Mouse (Mus musculus) kidney, adult 11 months (tissue): ENCODE results near the gene Ank3.

Source experiments
- DNase-seq: peaks from one replicate; pipeline ENCODE4 v3.0.0; 2022

Gene Ank3

DNA sequence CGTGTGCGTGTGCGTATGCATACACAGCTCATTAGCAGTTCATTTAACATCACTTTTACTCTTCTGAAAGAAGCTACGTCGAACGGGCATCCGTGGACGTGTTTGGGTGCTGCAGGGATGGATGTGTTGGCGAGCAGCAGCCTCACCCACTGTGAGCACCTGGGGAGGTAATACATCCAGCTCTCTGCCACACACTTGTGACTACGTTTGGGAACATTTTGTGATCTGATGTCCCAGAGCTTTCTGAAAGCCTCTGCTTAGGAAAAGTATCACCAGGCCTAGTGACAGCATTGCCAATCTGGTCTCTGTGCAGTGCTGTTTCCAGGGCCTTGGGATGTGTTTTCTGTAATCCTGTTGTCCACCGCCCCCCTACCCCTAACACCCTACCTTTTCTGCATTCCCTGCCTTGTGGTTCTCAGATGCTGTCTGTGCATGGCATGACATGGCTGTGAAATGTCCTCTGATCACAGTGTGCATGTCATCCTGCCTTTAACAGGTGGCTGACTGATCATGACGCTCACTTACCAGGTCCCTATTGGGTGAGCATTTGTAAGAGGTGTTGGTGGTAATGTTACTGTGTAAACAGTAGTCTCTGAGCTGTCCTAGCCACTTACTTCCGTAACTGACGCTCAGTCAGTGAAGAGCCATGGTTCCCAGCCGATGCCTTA lies 178.6 kb downstream of the Ank3 start:
- no peak for DNase-seq

- no peak for DNase-seq
These were observed 179.1 kb downstream of the Ank3 start for GRCm38 (mm10) chr10:69577729-69578061.

- DNase-seq, result no peak
These were observed 181.0 kb downstream of the Ank3 start for GRCm38 (mm10) chr10:69579585-69579984.

DNA sequence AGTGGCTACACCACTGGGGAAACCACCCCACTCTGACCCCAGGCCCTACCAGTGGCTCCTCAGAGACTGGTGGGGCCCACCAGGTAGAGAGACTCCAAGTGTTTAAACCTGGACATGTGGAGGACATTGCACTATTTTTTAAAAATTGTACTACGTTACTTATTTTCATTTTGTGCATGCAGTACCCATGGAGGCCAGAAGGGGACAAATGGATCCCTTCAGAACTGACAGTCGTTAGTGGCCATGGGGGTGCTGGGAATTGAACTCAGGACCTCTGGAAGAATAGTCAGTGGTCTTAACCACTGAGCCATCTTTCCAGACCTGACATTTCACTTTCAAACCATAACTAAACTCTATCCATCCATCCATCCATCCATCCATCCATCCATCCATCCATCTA lies 183.0 kb downstream of the Ank3 start:
- no peak for DNase-seq

DNA sequence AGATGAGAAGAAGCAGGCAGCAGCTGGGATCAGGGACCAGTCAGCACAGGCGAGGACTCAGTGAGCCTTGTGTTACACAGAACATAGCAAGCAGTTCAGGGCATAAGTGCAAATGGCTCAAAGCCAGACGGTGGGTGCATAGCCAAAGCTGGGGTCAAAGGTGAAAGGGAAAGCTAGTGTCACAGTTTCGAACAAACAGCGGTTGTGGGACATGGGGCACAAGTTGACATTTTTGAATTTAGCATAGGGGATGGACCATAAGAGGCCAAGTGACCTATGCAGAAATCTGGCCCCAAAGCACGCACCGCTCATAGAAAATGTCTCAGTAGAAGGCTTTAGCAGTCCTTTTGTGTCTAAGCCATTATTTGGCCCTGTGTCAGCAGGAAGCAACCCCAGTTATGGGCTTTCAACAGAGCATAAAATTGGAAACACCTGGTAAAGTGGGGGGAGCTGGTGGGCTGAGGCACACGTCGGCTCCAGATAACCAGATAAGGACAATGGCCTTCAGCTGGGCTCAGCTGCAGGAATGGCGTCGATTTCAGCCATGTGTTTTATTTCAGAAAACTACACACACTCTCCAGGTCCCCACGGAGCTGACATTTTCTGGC lies 185.4 kb downstream of the Ank3 start:
- peak; percentile 72 for DNase-seq

DNA sequence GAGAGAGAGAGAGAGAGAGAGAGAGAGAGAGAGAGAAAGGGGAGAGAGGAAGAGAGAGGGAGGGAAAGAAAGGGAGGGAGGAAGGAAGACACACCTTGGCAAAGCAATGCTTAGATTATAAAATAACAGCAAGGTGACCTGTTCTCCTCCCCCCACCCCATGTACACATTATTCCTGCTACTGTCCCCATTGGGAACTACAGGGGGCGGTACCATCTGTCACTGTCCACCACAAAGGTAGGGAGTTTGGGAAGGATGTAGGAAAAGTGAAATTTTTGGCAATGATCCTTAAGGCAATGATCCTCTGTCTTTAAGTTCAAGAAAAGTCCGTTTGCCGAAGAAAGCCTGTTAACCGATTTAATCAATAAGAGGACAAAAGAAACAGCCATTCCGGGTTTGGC lies 186.0 kb downstream of the Ank3 start:
- DNase-seq, result no peak

DNA sequence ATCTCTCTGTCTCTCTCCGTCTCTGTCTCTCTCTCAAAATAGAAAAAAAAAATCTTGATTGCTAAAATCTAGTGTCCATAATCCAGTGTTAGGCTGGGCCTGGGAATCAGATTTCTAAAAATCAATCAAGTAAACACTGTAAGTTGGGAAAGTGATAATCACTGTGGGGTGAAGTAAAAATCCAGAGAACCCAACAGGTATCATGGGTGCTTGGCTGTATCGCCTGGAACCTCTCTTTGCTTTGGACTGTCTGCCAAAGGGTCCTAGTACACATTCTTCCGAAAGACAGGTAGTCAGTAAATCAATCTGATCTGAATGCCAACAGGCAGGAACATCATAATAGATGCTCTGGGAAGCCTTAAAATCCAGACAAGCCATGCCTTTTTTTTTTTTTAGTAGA lies 186.7 kb downstream of the Ank3 start:
- DNase-seq, result no peak

DNA sequence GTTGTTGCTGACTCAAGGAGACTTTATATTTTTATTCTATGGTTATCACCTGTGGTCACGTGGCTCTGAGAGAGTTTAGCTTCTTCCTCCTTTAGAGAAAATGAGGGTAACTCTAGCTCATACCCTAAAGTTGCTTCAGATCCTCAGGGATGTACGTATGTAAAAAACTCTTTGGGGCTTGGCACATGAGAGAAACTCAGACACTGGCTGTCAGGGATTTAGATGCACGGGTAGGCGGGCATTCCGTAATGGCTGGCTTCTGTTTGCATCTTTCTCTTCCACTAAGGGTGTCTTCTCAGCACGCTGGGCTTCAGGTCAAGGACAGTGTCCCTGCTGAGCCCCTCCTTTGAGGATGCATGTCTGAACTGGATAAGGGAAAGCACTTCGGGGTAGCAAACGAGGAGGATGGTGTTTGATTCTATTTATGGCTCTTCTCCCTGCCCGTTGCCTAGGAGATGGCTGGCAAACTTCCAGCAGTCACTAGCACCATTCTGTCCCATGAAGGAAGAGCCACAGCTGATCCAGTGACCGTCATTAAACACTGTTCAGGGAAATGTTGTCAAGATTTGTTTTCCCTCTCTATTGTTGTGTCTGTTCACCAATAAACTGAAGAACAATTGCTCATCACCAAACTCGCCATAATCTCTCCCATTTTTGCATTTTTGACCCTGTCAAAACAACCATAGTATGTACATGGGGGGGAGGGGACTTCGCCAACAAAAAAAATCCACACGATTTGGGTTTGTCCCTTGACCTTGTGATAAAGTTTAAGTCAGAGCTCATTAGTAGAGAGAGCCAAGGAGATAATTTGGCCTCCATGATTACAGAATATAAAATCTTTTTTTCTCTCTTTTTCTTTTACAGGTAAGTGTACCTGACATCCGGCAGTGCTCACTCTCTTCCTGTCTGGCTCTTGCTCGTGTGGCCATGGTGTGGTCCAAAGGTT lies 195.9 kb downstream of the Ank3 start:
- DNase-seq, result peak; percentile 22

GRCm38 (mm10) chr10:69595487-69595886 lies 196.9 kb downstream of the Ank3 start:
- no peak for DNase-seq

DNA sequence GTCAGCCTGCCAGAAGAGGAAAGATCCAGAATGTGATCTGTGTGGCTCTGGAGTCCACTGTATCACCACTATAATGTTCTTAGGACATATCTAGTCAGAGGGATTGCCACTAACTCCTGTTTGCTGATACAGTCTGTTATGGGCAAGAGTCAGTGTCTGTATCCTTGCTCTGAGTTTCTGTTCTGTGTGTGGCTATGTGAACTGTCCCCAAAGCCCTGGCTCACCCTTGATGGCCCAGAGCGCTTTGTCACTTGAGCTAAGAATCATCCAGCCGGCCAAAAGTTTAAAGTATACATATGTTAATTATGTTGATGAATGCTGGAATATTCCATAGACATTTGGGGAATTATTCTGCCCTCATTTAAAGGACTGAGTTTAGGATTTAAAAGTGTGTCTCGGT lies 202.9 kb downstream of the Ank3 start:
- no peak for DNase-seq

- no peak for DNase-seq
These were observed 204.1 kb downstream of the Ank3 start for GRCm38 (mm10) chr10:69602711-69603110.

DNA sequence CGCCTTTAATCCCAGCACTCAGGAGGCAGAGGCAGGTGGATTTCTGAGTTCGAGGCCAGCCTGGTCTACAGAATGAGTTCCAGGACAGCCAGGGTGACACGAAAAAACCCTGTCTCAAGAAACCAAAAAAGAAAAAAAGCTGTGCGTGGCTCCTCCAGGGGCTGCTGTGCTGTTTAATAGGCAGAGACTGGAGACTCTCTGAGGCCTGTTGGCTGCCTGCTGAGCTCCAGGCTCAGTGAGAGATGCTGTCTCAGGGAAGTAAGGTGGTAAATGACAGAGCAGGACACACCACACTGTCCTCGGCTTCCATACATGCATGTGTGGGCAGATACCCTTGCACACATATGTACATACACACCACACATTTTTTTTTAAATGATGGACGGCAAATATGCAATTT lies 206.0 kb downstream of the Ank3 start:
- DNase-seq, result no peak

GRCm38 (mm10) chr10:69605211-69605610 lies 206.6 kb downstream of the Ank3 start:
- DNase-seq, result no peak

DNA sequence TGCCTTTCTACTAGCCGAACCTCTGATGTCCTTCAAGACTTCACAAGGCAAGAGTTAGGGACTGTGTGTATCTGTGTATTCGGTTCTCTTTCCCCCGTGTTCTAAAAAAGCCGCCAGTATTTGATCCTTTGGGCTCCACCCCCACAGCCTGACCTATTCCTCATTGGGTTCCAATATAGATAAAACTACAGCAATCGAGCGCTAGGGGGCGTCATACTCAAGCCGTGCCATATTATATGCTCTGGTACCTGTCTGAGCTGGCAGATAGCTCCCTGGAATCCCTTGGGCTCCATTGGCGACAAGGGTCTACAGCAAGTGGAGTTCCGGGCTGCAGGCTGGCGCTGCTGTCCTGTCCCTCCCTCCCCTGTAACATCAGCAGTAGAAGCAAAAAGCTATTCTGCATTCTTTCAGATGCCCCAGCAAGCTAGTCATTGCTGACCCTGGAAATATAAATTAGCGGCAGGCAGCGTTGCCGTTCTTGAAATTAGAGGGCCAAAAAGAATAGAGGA lies 209.1 kb downstream of the Ank3 start:
- no peak for DNase-seq

GRCm38 (mm10) chr10:69611314-69611713 lies 212.7 kb downstream of the Ank3 start:
- no peak for DNase-seq

GRCm38 (mm10) chr10:69611839-69612340 lies 213.3 kb downstream of the Ank3 start:
- DNase-seq, result peak; percentile 56

- DNase-seq, result no peak
These were observed 218.4 kb downstream of the Ank3 start for GRCm38 (mm10) chr10:69616953-69617352.

DNA sequence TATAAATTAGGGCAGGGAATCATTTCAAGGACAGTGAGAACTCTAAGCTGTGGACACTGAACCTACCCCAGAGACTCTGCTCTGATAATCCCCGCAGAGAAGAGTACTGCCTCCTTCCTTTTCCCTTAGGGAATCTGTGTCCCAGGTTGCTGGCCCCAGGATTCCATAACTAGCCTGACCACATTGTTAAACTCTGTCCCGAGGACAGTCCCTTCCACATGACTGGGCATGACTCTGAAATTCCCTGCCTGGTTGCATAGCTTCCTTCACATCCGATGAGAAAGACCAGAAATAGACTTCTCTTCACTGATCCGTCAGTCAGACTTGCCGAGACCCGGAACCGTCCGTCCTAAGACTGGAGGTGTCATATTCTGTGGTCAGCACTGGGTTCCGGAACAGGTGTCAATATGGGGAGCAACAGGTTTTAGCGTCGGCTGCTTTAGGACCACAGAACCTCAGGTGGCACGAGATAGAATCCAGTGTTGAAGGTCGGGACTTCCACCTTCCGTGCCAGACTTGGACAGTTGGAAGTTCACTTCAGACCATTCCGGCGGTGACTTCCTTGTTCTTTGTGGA lies 219.1 kb downstream of the Ank3 start:
- peak; percentile 30 for DNase-seq

DNA sequence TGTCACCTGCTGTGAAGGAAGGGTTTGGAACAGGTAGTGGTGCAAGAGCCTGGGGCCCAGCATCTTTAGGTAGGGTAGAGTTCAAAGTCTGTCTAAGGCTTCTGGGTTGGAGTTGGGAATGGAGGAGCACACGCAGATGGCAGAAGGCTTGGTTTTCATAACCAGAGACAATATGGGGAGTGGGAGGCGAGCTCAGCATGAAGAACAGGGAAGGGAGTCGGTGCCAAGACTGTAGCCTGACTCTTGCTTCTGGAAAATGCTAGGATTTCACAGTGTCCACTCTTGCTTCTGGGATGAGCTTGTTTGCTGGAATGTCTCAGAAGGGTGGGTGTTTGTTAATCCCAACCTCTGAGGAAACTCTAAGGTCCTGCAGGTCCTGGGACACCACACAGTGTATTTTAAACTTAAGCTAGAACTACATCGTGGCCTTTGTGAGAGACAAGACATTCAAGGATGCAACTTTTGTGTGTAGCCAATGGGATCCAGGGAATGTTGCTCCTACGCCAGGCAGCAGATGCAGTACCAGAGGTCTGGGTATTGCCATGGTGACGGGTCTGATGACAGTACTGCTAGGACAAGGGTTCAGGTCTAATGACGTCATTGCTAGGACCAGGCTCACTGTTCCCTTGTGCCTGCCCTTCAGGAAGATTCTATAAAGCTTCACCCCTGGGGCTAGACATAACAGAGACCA lies 222.3 kb downstream of the Ank3 start:
- DNase-seq, result no peak

DNA sequence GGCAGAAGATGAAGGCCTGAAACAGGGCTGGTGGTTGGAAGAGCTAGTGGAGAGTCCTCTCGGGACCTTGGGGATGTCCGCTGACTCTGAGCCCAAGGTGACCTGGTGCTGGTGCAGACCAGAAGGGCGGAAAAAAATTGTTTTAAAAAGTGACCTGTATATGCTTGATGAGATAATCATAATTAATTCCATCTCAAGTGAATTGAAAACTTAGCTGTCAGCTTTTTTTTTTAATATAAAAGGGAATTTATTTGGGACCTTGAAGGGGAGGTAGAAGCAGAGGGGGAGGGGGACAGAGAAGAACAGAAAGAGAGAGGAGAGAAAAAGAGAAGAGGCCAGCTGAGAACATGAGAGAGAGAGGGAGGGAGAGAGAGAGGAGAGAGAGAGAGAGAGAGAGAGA lies 229.2 kb downstream of the Ank3 start:
- no peak for DNase-seq

GRCm38 (mm10) chr10:69628743-69629142 lies 230.2 kb downstream of the Ank3 start:
- DNase-seq, result no peak

DNA sequence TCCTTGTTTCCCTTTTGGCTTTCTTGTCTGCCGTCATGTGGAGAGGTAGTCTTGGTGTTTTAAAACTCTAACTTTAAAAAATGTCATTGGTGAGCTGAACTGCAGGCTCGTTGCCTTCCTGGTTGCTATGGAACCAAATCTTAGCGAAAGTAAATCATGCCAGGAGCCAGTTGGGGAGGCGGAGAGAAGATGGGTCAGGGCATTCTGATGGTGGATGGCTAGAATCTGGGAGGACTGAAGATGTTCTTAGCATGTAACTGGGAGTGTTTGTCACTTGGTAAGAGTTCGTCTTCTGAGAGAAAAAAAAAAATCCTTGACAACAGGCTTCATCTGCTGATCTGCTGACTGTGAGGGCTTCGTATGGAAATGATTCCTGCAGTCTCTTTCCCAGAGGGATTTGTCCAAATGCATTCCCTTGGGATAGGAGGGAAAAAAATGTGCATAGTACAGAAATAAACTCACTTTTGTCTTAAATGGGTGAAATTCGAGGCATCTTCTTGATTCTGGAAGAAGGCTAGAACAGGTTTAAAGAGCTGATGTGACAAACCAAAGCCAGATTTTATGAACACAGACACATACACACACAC lies 232.3 kb downstream of the Ank3 start:
- DNase-seq, result no peak
